Mouse (Mus musculus): ENCODE measurements around the gene Acap1. TPM values are rescaled to one million over a fixed set of nuclear protein-coding genes. Genes with fewer than 3 reads are reported as not detected.
A peak's percentile ranks its signal among the peaks of the same experiment; 100 is the strongest.

The Acap1 gene
- 1.2 and 1.4 TPM in 2 replicates for polyA plus RNA-seq (2016; fragmentation: Nextera tagmentation; extraction: Ambion mirVana)

DNA sequence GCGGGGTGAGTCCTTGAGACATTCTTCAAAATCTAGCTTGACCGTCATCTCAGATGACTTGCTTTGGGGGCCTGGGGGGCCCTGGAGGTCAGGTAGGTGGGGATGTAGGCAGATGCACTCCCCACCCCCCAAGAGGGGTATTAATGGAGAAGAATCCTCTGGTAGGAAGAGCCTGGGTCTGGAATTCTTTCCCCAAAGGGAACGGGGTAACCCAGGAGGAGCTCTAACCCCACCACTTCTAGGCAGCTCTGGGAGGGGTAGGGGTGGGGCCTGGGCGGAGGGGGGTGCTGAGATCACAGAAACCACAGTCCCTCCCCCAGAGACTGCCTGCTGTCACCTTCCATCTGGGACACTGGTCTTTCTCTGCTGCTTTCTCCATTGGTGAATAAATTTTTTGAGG is at the start of gene Acap1:
Gene Acap1, minus strand, starts transcription at position 249 of the 400 bp plus-strand sequence.
- no peak for DNase-seq (ENCODE audit: low spot score)
- Histone ChIP-seq H3K27me3 (ENCODE audit: insufficient read depth, poor library complexity, severe bottlenecking) (no peaks in the 10 kb centered on the region), H3K36me3 (no peaks in the 10 kb centered on the region), H3K4me1 (replicated peaks) (peaks cover 33% of the 10 kb centered on the region), H3K9me3 (no peaks in the 10 kb centered on the region), H3K27ac (0 out of 2 replicates have a peak within 1 kb of the TSS, but pooled peaks have one; percentile 16), H3K4me3 (no peak within 1 kb of the TSS)
- WGBS: 75% methylated on average over 4 of the region's 4 CpGs

DNA sequence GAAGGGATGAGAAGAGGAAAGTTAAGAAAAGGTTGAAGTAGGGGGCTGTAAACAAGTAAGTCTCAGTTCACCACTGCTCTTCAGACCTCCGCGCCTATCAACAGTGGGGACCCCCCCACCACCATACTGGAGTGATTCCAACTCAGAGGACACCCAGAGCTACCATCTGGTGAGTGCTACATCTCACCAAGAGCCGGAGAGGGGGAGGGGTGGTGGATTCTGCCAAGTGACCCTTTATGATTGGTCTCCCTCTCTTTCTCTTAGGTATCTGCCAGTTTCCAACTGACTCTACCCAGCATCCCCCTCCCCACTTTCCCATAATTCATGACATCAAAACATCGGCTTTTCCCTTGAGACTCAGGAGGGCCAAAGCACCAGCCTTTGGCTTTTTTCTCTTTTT is 45.6 kb upstream of the Acap1 start:
- Histone ChIP-seq H3K27ac (0 out of 2 replicates have a peak overlapping the region, but pooled peaks have one; percentile 6), H3K9me3 (no peaks in the 10 kb centered on the region), H3K36me3 (peaks cover 40% of the 10 kb centered on the region), H3K27me3 (ENCODE audit: insufficient read depth, poor library complexity, severe bottlenecking) (peaks cover 51% of the 10 kb centered on the region), H3K4me3 (no peak overlapping the region), H3K4me1 (replicated peaks) (peaks cover 22% of the 10 kb centered on the region)
- DNase-seq (ENCODE audit: low spot score): no peak
- WGBS: 82% methylated on average over 4 of the region's 4 CpGs

GRCm38 (mm10) chr11:69939731-69940130 is 44.4 kb upstream of the Acap1 start:
- H3K9me3 ChIP-seq: no peaks in the 10 kb centered on the region
- peaks cover 28% of the 10 kb centered on the region for H3K36me3 ChIP-seq
- H3K27me3 ChIP-seq (ENCODE audit: insufficient read depth, poor library complexity, severe bottlenecking): peaks cover 59% of the 10 kb centered on the region
- peaks cover 32% of the 10 kb centered on the region for H3K4me1 ChIP-seq (replicated peaks)
- WGBS: 92% methylated on average over 17 of the region's 17 CpGs
- no peak for DNase-seq (ENCODE audit: low spot score)
- H3K27ac ChIP-seq: no peak overlapping the region
- H3K4me3 ChIP-seq: no peak overlapping the region; the same call in 1 of the 2 replicates

GRCm38 (mm10) chr11:69939181-69939580 is 43.8 kb upstream of the Acap1 start:
- no peaks in the 10 kb centered on the region for H3K9me3 ChIP-seq
- peaks cover 65% of the 10 kb centered on the region for H3K27me3 ChIP-seq (ENCODE audit: insufficient read depth, poor library complexity, severe bottlenecking)
- WGBS: 71% methylated on average over 5 of the region's 5 CpGs
- H3K27ac ChIP-seq: no peak overlapping the region
- peaks cover 37% of the 10 kb centered on the region for H3K4me1 ChIP-seq (replicated peaks)
- no peak overlapping the region for H3K4me3 ChIP-seq
- no peak for DNase-seq (ENCODE audit: low spot score)
- peaks cover 23% of the 10 kb centered on the region for H3K36me3 ChIP-seq

GRCm38 (mm10) chr11:69938401-69938979 is 43.2 kb upstream of the Acap1 start:
- WGBS: 29% methylated on average over 9 of the region's 9 CpGs
- no peak for DNase-seq (ENCODE audit: low spot score)
- Histone ChIP-seq H3K27ac (no peak overlapping the region), H3K9me3 (no peaks in the 10 kb centered on the region), H3K4me1 (replicated peaks) (peaks cover 41% of the 10 kb centered on the region), H3K27me3 (ENCODE audit: insufficient read depth, poor library complexity, severe bottlenecking) (peaks cover 70% of the 10 kb centered on the region), H3K36me3 (peaks cover 17% of the 10 kb centered on the region), H3K4me3 (no peak overlapping the region)

DNA sequence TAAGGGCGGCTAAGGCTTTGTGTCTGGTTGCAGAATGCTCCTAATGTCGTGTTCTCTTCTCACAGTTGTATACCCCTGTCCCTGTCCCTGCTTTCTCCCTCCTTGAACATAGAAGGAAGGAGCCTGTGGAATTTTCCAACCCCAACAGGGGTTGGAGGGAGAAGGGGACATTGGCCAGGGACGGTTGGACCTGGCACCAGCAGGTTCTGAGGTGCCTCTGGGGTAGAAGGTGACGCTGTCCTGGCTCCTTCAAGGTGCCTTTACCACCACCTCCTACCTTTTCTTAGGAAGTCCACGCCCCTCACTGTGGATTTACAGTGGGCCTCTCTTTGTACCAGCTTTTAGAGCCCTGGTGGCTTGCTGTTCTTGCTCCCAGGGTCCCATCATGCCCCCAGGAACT is 42.5 kb upstream of the Acap1 start:
- Histone ChIP-seq H3K4me1 (replicated peaks) (peaks cover 41% of the 10 kb centered on the region), H3K9me3 (no peaks in the 10 kb centered on the region), H3K27me3 (ENCODE audit: insufficient read depth, poor library complexity, severe bottlenecking) (peaks cover 66% of the 10 kb centered on the region), H3K36me3 (peaks cover 10% of the 10 kb centered on the region), H3K4me3 (peak overlapping the region; percentile 66; the same call in 1 of the 2 replicates), H3K27ac (no peak overlapping the region)
- WGBS: 66% methylated on average over 5 of the region's 5 CpGs
- DNase-seq (ENCODE audit: low spot score): no peak

DNA sequence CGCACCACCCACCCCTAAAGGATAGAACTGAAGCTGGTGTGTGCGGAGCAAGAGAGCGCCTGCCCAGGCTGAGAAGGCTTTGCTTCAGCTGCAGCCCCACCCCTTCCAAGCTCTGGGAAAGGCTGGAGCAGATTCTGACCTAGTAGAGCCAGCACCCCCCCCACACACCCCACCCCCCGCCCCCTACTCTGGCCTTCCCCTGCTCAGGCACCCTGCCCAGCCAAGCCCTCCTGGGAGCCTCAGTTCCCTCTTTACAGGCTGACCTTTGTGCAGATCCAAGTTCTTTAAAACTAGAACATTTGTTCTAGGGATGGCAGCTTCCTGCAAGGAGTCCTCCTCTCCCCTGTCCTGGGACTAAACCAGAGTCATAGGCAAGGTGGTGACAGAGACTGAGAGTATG is 42.0 kb upstream of the Acap1 start:
- H3K4me3 ChIP-seq: peak overlapping the region; percentile 66; the same call in 1 of the 2 replicates
- peaks cover 65% of the 10 kb centered on the region for H3K27me3 ChIP-seq (ENCODE audit: insufficient read depth, poor library complexity, severe bottlenecking)

GRCm38 (mm10) chr11:69936714-69937347 is 41.5 kb upstream of the Acap1 start:
- no peak for DNase-seq (ENCODE audit: low spot score)
- H3K27ac ChIP-seq: no peak overlapping the region
- peaks cover 4% of the 10 kb centered on the region; the same call in 1 of the 2 replicates for H3K36me3 ChIP-seq
- H3K4me3 ChIP-seq: peak overlapping the region; percentile 66
- H3K4me1 ChIP-seq (replicated peaks): peaks cover 41% of the 10 kb centered on the region
- 51% methylated on average over 9 of the region's 9 CpGs for WGBS
- H3K27me3 ChIP-seq (ENCODE audit: insufficient read depth, poor library complexity, severe bottlenecking): peaks cover 65% of the 10 kb centered on the region
- no peaks in the 10 kb centered on the region for H3K9me3 ChIP-seq

More for the DNA sequence above, 42.0 kb upstream of the Acap1 start:
- no peak for DNase-seq (ENCODE audit: low spot score)
- 41% methylated on average over 4 of the region's 4 CpGs for WGBS
- peaks cover 6% of the 10 kb centered on the region; the same call in 1 of the 2 replicates for H3K36me3 ChIP-seq
- H3K4me1 ChIP-seq (replicated peaks): peaks cover 41% of the 10 kb centered on the region
- H3K9me3 ChIP-seq: no peaks in the 10 kb centered on the region
- no peak overlapping the region for H3K27ac ChIP-seq

- Histone ChIP-seq H3K9me3 (no peaks in the 10 kb centered on the region), H3K4me1 (replicated peaks) (peaks cover 41% of the 10 kb centered on the region), H3K36me3 (no peaks in the 10 kb centered on the region), H3K27ac (peak overlapping the region; percentile 86), H3K27me3 (ENCODE audit: insufficient read depth, poor library complexity, severe bottlenecking) (peaks cover 65% of the 10 kb centered on the region), H3K4me3 (peak overlapping the region; percentile 66)
- peak; percentile 34 for DNase-seq (ENCODE audit: low spot score)
- WGBS: 3% methylated on average over 30 of the region's 30 CpGs
These were observed 40.8 kb upstream of the Acap1 start for GRCm38 (mm10) chr11:69936156-69936555.

- H3K27me3 ChIP-seq (ENCODE audit: insufficient read depth, poor library complexity, severe bottlenecking): peaks cover 65% of the 10 kb centered on the region
- H3K36me3 ChIP-seq: no peaks in the 10 kb centered on the region
- peaks cover 41% of the 10 kb centered on the region for H3K4me1 ChIP-seq (replicated peaks)
- no peaks in the 10 kb centered on the region for H3K9me3 ChIP-seq
- H3K27ac ChIP-seq: peak within 1 kb of the TSS; percentile 86
- peak; percentile 90 for DNase-seq (ENCODE audit: low spot score)
- 2% methylated on average over 61 of the region's 62 CpGs for WGBS
- H3K4me3 ChIP-seq: peak within 1 kb of the TSS; percentile 66
These were observed 40.0 kb upstream of the Acap1 start, which contains the start of gene Ybx2 for GRCm38 (mm10) chr11:69935137-69935879. Gene Ybx2 (plus strand): TSS chr11:69935796.

- Histone ChIP-seq H3K36me3 (no peaks in the 10 kb centered on the region), H3K4me1 (replicated peaks) (peaks cover 41% of the 10 kb centered on the region), H3K9me3 (no peaks in the 10 kb centered on the region), H3K4me3 (peak overlapping the region; percentile 66), H3K27me3 (ENCODE audit: insufficient read depth, poor library complexity, severe bottlenecking) (peaks cover 60% of the 10 kb centered on the region), H3K27ac (no peak overlapping the region)
- no peak for DNase-seq (ENCODE audit: low spot score)
- 23% methylated on average over 6 of the region's 6 CpGs for WGBS
These were observed 39.3 kb upstream of the Acap1 start for GRCm38 (mm10) chr11:69934681-69935080.

DNA sequence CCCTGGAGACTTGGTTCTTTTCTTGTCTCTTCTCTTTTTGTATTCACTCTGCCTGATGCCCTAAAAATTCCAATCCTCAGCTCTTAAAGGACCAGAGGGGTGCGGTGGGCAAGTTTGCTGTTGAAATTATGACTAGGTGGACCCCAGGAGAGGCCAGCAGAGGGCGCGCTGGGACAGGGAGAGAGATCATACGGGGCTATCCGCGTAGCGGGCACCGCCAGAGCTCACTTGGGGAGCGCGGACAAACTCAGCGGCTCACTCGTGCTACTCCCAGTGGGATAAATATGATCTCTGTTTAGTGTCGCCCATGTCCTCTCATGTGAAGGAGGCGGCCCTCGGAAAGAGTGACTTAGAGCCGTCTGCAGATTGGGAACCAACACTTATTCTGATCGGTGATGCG is 38.8 kb upstream of the Acap1 start:
- peak; percentile 94 for DNase-seq (ENCODE audit: low spot score)
- Histone ChIP-seq H3K9me3 (no peaks in the 10 kb centered on the region), H3K4me3 (peak overlapping the region; percentile 66), H3K36me3 (no peaks in the 10 kb centered on the region), H3K4me1 (replicated peaks) (peaks cover 41% of the 10 kb centered on the region), H3K27me3 (ENCODE audit: insufficient read depth, poor library complexity, severe bottlenecking) (peaks cover 55% of the 10 kb centered on the region), H3K27ac (no peak overlapping the region)
- WGBS: 3% methylated on average over 18 of the region's 18 CpGs

DNA sequence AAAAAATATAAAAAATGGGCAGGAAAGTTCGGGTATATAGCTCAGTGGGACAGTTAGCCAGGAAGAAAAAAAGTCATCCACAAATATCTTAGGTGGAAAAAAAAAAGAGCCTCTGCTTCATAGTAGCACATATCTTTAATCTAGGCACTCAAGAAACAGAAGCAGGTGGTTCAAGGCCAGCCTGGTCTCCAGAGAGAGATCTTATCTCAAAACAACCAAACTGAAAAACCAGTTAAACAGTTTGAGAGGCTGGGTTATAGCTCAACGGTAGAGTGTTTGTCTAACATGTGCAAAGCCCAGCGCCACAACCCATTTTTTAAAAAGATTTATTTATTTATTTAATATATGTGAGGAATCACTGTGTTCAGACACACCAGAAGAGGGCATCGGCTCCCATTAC is 37.7 kb upstream of the Acap1 start:
- H3K36me3 ChIP-seq: no peaks in the 10 kb centered on the region
- no peak overlapping the region for H3K4me3 ChIP-seq
- H3K9me3 ChIP-seq: no peaks in the 10 kb centered on the region
- no peak for DNase-seq (ENCODE audit: low spot score)
- WGBS: 76% methylated on average over 4 of the region's 4 CpGs
- H3K27me3 ChIP-seq (ENCODE audit: insufficient read depth, poor library complexity, severe bottlenecking): peaks cover 43% of the 10 kb centered on the region
- H3K4me1 ChIP-seq (replicated peaks): peaks cover 39% of the 10 kb centered on the region
- no peak overlapping the region for H3K27ac ChIP-seq

Measured in hindbrain, embryonic 10.5 days (tissue).